Mouse (Mus musculus): ENCODE results near the gene Bach2.

DNA sequence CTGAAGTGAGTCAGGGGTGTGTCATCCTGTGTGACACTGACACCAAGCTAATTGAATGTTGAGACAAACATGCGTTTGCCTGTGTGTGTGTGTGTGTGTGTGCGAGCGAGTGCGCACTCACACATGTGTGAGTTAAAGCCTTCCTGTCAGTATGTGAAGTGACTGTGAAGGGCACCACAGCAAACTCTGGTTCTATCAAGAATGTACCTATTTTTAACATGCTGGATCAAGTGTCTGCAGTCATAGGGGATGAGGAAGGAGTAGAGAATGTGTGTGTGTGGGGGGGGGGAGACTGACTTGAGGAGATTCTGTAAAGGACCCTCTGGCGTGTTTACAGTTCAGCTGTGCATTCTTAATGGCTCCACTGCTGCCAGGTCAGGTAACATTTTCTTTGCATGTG, 64.1 kb downstream of the Bach2 start:
- TF ChIP-seq CTCF (IDR thresholded peaks at IDR 0.05; ENCODE audit: control insufficient read depth, insufficient read depth, low read length), result no peak
- no peak for TF ChIP-seq POLR2A (IDR thresholded peaks at IDR 0.05; ENCODE audit: borderline replicate concordance, control insufficient read depth, low read depth, low read length)
